Mouse (Mus musculus): ENCODE measurements around the gene Rho. TPM values are rescaled to one million over a fixed set of nuclear protein-coding genes. Genes with fewer than 3 reads are reported as not detected.
A peak's percentile ranks its signal among the peaks of the same experiment; 100 is the strongest.

The Rho gene
- total RNA-seq, 2 experiments from 2014 or later: 0.28 to 0.56 TPM

GRCm38 (mm10) chr6:115954506-115955074 lies 23.0 kb downstream of the Rho start:
- no peak for DNase-seq
- intact Hi-C loops (cut with DNase I): no loop called here

GRCm38 (mm10) chr6:115955169-115955568 lies 23.6 kb downstream of the Rho start:
- no peak for DNase-seq
- intact Hi-C loops (cut with DNase I): no loop called here

- DNase-seq: no peak
- intact Hi-C loops (cut with DNase I): no loop called here
These were observed 24.1 kb downstream of the Rho start for GRCm38 (mm10) chr6:115955664-115956063.

GRCm38 (mm10) chr6:115956418-115956921 lies 24.9 kb downstream of the Rho start:
- DNase-seq: no peak
- intact Hi-C loops (cut with DNase I): no loop called here

- peak; percentile 72 for DNase-seq
- intact Hi-C loops (cut with DNase I): no loop called here
These were observed 25.5 kb downstream of the Rho start for GRCm38 (mm10) chr6:115956922-115957601.

GRCm38 (mm10) chr6:115957681-115958080 lies 26.1 kb downstream of the Rho start:
- intact Hi-C loops (cut with DNase I): no loop called here
- no peak for DNase-seq

GRCm38 (mm10) chr6:115958445-115958844 lies 26.9 kb downstream of the Rho start:
- intact Hi-C loops (cut with DNase I): no loop called here
- DNase-seq: no peak

GRCm38 (mm10) chr6:115959151-115959691 lies 27.7 kb downstream of the Rho start:
- DNase-seq: peak; percentile 63
- intact Hi-C loops (cut with DNase I): no loop called here

- intact Hi-C loops (cut with DNase I): no loop called here
- no peak for DNase-seq
These were observed 28.8 kb downstream of the Rho start for GRCm38 (mm10) chr6:115960322-115960721.

- intact Hi-C loops (cut with DNase I): no loop called here
- DNase-seq: no peak
These were observed 30.2 kb downstream of the Rho start for GRCm38 (mm10) chr6:115961743-115962142.

- no peak for DNase-seq
- intact Hi-C loops (cut with DNase I): no loop called here
These were observed 31.0 kb downstream of the Rho start for GRCm38 (mm10) chr6:115962439-115963085.

- no peak for DNase-seq
- intact Hi-C loops (cut with DNase I): no loop called here
These were observed 32.1 kb downstream of the Rho start for GRCm38 (mm10) chr6:115963656-115964055.

- intact Hi-C loops (cut with DNase I): no loop called here
- DNase-seq: no peak
These were observed 34.8 kb downstream of the Rho start for GRCm38 (mm10) chr6:115966227-115966966.

- no peak for DNase-seq
- intact Hi-C loops (cut with DNase I): no loop called here
These were observed 35.8 kb downstream of the Rho start for GRCm38 (mm10) chr6:115967291-115967880.

- DNase-seq: peak; percentile 80
- intact Hi-C loops (cut with DNase I): no loop called here
These were observed 36.5 kb downstream of the Rho start for GRCm38 (mm10) chr6:115968086-115968485.

GRCm38 (mm10) chr6:115968700-115969099 lies 37.2 kb downstream of the Rho start:
- intact Hi-C loops (cut with DNase I): no loop called here
- DNase-seq: peak; percentile 66

GRCm38 (mm10) chr6:115969103-115969502 lies 37.6 kb downstream of the Rho start:
- no peak for DNase-seq
- intact Hi-C loops (cut with DNase I): no loop called here

GRCm38 (mm10) chr6:115969952-115970351 lies 38.4 kb downstream of the Rho start:
- intact Hi-C loops (cut with DNase I): no loop called here
- no peak for DNase-seq

- peak; percentile 68 for DNase-seq
- intact Hi-C loops (cut with DNase I): no loop called here
These were observed 39.9 kb downstream of the Rho start for GRCm38 (mm10) chr6:115971273-115972060.
